Mouse (Mus musculus): Measurements from ENCODE around the gene Htr5b.
A peak's percentile ranks its signal among the peaks of the same experiment; 100 is the strongest.

The Htr5b gene

DNA sequence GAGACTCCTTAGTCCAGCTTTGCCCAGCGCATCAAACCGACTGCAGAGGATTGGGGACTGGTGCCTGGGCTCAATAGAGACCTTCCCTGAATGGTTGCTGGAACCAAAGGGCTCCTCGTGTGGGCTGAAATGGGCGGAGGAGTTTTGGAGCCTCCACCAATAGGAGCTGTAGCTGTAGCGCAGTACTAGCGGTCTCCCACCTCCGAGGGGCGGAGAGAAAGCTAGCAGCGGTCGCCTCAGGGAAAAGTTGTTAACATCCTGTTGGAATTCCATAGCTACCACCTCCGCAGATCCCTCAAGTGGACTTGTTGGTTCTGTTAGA lies at the start of gene Htr5b:
Gene Htr5b (minus strand): TSS at position 67 of the 322 bp plus-strand sequence.
- no peak for DNase-seq (ENCODE audit: low spot score in 2 of 2)

DNA sequence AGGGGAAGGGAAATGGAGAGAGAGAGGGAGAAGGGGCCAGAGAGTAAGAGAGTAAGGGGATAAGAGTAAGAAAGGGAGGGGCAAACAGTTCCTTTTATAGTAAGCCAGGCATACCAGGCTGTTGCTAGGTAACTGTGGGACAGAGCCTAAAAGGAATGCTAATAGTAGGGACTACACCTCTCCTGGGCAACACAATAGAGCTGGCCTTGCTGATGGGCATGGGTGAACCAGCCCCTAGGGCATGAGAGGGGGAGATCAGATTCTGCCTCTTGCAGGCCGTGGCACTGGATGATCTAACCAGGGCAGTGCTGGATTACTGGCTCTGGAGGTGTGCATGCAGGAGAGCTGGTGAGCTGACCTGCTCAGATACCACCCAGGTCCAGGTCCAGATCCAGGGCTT lies 49.2 kb upstream of the Htr5b start:
- no peak for DNase-seq (ENCODE audit: low spot score in 2 of 2)

DNA sequence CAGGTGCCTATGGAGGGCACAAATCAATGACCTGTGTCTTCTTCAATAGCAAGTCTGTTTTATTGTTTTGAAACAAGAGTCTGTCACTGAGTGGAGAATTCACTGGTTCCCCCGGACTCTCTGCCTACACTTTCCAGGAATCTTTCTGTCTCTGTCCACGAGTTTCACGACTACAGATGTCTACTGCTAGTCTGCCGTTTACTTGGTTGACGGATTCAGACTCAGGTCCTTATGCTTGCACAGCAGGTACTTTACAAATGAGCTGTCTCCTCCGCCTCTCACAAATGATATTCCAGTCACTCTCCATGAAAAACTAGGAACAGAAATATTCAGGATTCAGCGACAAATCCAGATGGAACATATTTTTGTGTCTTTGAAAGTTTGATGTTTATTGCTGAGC lies 42.3 kb upstream of the Htr5b start:
- no peak for DNase-seq (ENCODE audit: low spot score in 2 of 2)

DNA sequence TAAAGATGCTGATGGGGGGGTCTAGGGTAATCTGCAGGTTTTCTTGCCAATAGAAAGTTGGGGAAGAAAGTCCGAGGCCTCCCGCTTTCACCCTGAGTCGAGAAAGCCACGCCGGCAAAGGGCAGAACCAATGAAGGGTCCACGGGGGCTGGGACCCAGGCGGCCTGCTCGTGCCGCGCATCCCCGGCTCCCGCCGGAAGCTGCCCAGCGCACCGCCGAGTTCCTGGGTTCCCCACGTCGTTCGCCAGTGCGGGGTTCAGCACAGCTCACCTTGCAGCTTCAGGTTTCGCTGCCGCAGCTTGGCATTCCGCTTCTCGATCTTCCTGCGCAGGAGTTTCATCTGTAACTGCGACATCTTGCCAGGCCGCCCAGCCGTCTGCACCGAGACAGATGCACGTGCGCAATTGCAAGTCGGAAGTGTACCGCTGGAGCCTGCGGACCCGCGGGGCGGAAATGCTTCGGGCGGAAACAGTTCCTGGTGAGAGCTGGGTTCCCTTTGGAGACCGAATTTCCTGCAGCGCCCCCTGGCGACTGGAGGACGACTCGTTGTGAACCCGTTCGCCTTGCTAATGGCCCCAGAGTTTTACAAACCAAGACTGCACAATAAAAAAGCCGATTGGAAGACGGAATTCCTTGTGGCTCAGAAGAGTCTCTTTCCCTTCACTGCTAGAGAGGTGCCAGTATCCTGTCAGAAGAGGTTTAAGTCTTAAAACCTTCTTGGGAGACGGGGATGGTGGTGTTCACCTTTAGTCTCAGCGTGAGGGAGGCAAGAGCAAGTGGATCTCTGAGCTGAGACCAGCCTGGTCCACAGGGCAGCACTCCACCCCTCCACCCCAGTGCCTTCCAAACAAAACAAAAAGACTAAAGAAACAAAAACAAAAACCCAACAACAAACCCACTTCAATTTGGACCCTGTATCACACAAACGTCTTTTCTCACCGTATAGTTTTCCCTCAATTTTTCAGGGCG lies 39.5 kb upstream of the Htr5b start, which contains the start of gene Ddx18:
Gene Ddx18 (minus strand): TSS at position 469 of the 969 bp plus-strand sequence.
- peak; percentile 85 to 93 for DNase-seq (ENCODE audit: low spot score in 2 of 2)

DNA sequence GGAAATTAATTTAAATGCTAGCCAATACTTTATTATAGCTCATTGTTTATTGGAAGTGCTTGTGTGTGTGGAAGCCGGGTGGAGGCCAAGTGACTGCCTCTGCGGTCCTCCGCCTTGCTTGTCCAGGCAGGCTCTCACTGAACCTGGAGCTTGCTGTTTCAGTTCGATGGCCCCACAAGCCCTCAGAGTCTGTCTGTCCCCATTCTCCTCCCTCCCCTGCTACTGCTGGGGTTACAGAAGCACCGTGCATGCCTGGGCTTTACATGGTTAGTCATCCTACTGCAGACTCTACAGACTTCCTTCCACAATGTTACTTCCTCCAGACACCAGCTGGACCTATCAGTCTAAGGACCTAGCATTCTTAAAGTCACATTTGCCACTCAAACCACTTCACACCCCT lies 29.6 kb upstream of the Htr5b start:
- DNase-seq (ENCODE audit: low spot score in 2 of 2): peak in 1 of 2 experiments; percentile 19

DNA sequence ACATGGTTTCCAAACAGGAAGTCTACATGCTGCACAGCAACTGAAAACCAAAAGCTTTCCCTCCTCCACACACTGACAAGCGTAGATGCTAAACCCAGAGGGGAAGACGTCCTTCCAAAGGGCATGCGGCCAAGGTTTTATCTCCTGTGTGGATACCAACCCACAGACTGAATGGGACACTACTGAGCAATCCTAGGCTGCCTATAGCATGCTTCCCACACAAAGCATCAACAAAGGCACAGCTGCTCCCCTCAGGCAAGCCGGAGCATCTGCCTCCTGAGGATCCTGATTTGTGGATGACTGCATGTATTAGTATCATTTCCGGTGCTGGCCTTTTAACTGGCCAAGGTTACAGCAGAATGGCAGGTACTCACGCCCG lies 23.2 kb upstream of the Htr5b start:
- no peak for DNase-seq (ENCODE audit: low spot score in 2 of 2)

DNA sequence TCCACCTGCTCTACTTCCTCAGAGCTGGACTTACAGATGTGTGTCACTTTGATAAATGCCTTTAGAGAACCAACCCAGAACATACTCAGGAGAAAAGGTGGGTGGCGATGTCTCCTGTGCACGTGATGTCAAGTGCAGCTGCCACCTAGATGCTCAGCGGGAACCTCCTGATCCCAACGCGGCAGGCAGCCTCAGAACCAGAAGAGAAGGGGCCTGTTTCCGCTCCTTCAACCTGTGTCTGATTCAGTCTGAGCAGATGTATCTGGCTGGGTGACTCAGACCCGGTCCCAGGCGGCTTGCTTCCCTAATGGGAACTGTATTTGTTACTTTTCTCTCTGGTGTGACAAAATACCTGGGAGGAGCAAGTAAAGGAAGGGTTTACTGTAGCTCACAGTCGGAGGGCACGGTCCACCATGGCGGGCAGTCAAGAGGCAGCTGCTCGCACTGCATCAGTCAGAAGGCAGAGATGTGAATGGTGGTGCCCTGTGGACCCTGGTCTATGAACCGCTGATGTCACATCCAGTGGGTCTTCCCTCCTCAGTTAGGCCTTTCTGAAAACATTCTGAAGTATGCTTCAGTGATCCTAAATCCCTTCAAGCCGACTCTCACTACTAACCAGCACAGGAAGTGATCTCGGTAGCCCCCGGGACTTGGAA lies 22.7 kb upstream of the Htr5b start:
- DNase-seq (ENCODE audit: low spot score in 2 of 2): no peak

DNA sequence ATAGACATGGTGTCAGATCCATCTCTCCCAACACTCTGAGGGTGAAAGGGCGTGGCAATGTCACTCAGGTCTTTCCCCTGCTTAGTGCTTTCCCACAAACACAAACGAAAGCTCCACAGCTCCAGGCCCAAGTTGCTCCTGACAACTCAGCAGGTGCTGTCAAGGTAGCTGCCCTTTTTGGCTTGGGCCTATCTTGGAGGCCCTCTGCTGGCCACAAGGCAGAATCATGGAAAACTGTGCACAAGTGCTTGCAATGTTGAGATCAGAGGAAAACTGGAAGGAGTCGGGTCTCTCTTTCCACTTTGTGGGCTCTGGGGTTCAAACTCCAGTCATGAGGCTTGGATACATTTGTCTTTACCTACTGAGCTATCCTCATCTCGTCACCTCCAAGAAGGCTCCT lies 21.2 kb upstream of the Htr5b start:
- DNase-seq (ENCODE audit: low spot score in 2 of 2): no peak

DNA sequence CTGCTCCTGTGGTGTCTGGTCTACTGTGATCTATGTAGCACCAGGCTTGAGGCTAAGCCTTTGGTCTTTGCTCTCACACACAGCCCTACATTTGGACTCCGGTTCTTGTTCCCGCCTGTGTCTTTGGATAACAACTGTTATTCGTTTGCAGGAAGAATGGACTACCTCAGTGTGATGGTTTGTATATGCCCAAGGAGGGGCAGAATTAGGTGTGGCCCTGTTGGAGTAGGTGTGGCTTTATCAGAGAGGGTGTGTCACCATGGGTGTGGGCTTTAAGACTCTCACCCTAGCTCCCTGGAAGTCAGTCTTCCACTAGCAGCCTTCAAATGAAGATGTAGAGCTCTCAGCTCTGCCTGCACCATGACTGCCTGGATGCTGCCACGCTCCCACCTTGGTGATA lies 20.4 kb upstream of the Htr5b start:
- no peak for DNase-seq (ENCODE audit: low spot score in 2 of 2)

DNA sequence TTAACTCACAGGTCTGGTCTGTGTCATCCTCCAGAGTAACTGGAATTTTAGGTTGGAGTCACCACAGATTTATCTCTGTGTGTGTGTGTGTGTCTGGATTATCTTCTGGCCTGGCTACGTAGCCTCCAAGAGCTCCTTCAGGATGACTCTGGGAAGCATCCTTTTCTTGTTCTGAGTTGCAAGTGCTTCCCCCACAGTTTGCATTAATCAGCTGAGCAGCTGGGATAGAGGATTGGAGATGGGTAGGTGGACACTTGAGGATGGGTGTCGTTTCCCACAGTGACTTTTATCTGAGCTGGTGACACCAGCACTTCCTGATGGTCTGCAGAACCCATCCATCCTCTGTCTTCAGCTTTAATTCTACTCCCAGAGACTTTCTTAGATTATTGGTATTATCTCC lies 18.6 kb upstream of the Htr5b start:
- DNase-seq (ENCODE audit: low spot score in 2 of 2): no peak

DNA sequence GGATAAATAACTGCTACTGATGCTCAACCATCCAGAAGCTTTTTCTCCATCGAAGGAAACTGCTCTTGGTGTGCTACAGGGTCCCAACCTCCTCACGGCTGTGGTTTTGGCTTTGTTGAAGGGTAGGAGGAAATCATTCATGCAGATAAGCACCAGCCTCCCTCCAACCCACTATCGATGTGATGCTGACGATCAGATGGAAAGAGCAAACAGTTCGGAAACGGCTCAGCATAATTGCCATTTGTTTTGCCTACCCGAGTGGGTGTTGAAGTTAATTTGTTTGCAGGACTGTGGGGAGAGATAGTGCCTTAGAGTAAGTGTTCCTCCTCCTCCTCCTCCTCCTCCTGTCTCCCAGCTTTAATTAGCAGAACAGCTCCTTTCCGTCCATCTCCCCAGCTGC lies 12.1 kb upstream of the Htr5b start:
- DNase-seq (ENCODE audit: low spot score in 2 of 2): no peak

DNA sequence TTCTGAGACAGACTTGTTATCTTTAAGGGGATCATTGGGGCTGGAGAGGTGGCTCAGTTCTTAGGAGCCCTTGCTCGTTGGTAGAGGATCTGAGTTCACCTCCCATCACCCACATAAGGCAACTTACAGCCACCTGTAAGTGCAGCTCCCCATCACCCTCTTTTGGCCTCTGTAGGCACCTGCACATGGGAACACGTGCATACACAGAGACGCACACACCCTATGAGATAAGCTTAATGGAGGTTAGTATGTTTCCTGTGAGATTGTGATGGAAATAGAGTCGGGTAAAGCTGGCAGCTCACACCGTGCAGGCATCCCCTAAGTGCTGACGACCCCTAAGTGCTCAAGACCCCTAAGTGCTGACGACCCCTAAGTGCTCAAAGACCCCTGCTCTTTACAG lies 3.2 kb upstream of the Htr5b start:
- no peak for DNase-seq (ENCODE audit: low spot score in 2 of 2)

DNA sequence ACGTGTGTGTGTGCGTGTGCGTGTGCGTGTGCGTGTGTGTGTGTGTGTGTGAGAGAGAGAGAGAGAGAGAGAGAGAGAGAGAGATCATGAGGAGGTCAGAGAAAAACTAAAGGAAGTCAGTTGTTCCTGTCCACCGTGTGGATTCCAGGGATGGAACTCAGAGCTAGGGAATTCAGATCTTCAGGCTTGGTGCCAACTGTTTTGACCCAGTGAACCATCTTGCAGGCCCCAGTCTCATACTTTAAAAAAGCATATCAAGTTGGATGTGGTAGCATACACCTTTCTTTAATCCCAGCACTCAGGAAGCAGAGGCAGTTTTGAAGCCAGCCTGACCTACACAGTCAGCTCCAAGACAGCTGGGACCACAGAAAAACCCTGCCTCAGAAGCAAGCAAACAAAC lies 1.0 kb upstream of the Htr5b start:
- DNase-seq (ENCODE audit: low spot score in 2 of 2): no peak

DNA sequence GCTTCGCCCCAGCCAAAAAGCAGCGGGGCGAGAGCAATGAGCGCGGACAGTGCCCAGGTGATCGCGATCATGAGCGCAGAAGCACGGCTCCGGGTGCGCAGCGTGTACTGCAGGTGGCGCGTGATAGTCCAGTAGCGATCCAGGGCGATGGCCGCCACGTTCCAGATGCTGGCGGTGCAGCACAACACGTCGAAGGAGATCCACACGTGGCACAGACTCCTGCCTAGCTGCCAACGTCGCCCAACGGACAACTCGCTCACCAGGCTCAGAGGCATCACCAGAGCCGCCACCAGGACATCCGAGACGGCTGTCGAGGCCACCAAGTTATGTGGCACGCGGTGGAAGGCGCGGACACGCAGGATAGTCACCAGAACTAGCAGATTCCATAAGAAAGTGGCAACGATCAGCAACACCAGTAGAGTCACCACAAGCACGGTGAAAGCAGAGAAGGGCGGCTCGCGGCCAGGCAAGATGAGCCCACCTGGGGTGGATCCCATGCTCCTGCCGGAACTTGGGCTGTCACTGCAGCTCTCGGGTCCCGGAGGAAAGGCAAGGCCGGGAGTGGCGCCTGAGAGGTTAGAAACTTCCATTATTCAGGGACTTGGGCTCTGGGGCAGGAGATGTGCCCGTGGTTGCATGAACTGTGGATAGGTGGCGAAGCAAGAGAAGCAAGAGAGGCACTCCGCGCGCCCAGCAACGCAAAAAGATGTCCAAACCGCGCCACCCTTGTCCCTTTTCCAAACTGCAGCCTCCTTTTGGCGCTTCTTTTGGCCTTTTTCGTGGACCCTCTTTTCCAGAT lies 466 bp downstream of the Htr5b start:
- no peak for DNase-seq (ENCODE audit: low spot score in 2 of 2)

DNA sequence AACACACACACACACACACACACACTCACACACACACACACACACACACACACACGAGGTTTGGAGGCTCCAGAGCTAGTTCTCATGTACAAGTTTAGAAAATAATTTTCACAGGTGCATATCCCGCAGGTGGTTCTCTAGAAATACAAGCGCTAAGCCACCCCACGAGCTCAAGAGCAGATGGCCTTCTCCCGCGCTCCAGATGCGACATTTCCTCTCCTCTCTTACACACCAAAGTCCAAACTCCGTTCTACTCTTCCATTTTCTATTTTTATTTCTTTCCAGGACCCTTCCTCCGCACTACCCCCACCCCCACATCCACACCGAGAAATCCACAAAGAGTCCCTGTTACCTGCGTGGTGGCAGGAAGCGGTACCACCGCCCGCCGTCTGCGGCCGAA lies 1.2 kb downstream of the Htr5b start:
- DNase-seq (ENCODE audit: low spot score in 2 of 2): no peak

DNA sequence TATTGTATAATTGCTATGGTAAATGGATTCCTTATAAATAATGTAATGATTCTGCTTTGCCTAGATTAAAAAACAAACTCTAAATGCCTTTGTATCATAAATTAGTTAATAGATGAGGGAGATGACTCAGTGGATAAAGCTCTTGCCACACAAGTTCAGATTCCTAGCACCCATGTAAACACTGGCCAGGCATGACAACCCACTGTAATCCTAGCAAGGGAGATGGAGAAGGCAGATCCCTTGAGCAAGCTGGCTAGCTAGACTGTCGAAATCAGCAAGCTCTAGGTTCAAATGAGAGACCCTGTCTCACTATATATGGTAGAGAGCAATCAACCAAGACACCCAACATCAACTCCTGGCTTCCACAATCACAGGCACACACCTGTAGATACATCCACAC lies 9.7 kb downstream of the Htr5b start:
- no peak for DNase-seq (ENCODE audit: low spot score in 2 of 2)

DNA sequence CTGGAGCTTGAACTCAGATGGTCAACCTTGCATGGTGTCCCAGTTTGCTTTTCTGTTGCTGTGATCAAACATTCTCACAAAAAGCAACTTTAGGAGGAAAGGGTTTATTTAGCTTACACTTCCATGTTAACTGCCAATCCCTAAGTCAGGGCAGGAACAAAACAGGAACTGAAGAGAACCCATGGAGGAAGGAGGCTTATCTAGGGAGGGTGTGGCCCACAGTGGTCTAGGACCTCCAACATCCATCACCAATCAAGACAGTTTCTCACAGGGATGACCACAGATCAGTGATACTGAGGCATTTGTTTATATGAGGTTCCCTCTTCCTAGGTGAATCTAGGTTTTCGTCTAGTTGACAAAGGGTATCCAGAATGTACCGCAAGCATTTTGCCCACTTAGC lies 16.3 kb downstream of the Htr5b start:
- DNase-seq (ENCODE audit: low spot score in 2 of 2): no peak

DNA sequence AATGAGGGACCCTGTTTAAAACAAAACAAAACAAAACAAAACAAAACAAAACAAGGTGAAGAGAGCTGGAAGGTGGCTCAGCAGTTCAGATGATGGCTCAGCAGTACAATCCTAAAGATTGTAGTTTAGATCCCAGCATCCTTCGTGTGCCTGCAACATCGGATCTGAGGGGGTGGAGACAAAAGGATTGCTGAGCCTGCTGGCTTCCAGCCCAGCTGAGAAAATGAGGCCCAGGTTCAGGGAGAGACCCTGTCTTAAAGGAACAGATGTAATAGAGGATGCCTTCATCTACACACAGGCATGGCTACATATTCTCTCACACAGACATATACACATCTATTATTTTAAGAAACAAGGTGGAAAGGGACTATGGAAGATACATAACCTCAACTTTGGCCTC lies 17.1 kb downstream of the Htr5b start:
- DNase-seq (ENCODE audit: low spot score in 2 of 2): no peak

DNA sequence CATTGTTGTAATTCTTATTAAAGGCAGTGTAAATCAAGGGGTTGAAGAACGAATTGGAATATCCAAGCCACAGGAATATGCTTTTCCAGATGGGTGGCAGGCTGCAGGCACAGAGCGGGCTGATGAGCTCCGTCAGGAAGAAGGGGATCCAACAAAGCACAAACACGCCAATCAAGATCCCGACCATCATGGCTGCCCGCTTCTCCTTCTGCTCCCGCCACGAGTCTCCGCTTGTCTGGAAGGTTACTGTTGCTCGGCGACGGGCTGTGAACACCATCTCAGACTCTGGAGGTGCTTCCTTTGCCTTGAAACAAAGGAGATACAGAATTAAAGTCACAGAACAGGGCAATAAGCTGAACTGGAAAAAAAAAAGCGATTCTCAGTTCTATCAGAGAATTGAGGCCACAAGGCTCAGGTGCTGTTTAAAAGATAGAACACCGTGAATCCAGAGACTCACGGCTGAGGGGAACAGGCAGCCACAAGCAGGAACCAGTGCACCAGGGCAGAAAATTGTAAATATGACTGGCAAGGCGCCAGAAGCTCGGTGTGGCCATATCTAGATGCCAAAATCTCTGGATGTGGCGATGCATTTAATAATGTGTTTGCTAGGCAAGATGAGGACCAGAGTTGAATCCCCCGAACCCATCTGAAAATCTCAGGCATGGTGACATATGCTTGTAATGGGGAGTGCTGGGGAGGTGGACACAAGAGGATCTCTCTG lies 17.7 kb downstream of the Htr5b start:
- DNase-seq (ENCODE audit: low spot score in 2 of 2): no peak

DNA sequence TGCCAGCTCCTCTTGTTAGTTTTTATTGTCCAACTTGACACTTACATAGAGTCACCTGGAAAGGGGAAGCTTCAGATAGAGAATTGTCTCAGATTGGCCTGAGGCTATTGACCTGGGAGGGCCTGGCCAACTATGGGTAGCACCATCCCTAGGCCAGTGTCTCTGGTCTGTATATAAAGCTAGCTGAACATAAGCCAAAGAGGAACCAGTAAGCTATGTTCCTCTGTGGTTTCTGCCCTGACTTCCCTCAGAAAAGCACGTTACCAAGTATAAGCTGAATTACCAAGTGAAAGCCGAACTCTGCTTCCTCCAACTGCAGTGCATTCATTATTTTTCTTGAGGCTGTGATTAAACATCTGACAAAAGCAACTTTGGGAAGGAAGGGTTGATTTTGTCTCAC lies 19.5 kb downstream of the Htr5b start:
- no peak for DNase-seq (ENCODE audit: low spot score in 2 of 2)

DNA sequence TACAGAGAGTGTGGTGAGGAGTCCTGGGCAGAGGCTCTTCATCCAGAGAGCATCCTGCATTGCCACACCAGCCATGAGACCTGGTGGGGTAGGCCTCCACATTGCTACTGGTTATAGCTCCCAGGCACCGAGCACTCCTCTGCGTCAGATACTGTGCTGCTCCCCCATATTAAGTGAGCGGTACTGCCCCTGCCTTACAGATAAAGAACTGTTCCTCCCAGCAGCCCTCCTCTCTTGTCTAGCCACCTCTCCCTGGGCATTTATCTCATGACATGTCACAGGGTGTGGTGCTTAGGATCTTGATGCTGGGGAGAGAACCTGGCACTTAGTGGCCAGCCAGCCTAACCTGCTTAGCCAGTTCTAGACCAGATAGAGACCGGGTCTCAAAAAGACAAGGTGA lies 31.2 kb downstream of the Htr5b start:
- no peak for DNase-seq (ENCODE audit: low spot score in 2 of 2)

DNA sequence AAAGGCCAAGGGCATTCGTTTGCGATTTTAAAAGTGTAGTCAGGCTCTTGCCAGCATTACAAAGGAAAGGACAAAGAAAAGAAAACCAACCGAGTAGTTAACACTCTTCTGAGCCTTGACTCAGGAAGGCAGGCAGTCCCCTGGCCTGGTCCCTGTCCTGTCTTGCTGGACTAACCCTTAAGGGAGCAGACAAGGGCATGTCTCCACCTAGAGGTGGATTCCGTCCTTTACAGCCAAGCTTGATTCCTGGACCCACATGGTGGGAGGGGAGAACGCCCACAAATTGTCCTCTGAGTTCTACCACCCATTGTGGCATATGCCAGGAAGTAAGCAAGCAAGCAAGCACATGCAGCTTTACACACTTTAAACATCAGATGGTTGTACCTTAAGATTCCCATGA lies 38.0 kb downstream of the Htr5b start:
- DNase-seq (ENCODE audit: low spot score in 2 of 2): no peak

All from heart, adult 9 months (tissue).